Mouse (Mus musculus) heart, postnatal 25 days (tissue): ENCODE measurements around the gene Mars. TPM values are rescaled to one million over a fixed set of nuclear protein-coding genes. Genes with fewer than 3 reads are reported as not detected.

Source experiments
- DNase-seq: peaks from one replicate; pipeline ENCODE4 v3.0.0; 2022; ENCODE audit warnings: low spot score
- intact Hi-C: fragments of 180-260 bp; cut with DNase I; formaldehyde crosslinking; loops from one replicate; pipeline ENCODE4 v1.15.1; 2025
- total RNA-seq, 2 experiments: library from RNA; stranded (reverse); gene quantifications; 2 replicates each; pipeline ENCODE4 v1.2.3; 2021

Gene Mars
- total RNA-seq, 2 experiments from 2014 or later, result 37.9 to 38.9 TPM

DNA sequence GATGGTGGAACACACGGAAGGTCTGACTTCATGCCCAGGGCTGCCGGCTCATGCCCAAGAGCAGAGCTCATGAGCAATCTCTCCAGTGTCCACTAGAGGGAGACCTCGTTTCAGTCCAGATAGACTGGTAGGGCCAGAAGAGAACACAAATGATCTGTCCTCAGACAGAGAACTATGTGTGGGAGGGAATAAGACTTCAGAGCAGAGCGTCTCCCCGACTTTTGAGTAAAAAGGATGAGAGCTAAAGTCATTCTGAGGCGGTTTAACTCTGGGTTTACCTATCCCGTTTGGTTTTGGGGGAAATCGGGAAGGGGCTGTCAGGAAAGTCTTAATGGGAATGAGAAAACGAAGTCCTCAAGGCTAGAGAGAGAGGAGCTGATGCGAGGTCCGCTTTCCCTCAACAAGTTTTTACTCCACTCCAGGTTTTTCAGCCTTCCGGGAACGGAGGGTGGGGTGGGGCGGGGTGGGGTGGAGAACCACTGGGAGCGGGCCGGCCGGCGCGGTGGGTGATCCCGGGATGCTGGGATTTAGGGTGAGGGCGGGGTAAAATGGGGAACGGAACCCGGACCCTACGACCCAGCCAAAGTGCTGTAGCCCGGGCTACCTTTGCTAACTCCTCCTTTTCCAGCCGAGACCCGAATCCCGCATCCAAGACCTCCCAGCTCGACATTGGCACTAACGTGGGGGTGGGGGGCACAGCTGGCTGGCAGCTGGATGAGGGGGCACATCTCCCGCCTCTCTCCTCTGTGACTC is 27.5 kb upstream of the Mars start:
- intact Hi-C loops, result no loop called here
- DNase-seq, result peak; percentile 66

DNA sequence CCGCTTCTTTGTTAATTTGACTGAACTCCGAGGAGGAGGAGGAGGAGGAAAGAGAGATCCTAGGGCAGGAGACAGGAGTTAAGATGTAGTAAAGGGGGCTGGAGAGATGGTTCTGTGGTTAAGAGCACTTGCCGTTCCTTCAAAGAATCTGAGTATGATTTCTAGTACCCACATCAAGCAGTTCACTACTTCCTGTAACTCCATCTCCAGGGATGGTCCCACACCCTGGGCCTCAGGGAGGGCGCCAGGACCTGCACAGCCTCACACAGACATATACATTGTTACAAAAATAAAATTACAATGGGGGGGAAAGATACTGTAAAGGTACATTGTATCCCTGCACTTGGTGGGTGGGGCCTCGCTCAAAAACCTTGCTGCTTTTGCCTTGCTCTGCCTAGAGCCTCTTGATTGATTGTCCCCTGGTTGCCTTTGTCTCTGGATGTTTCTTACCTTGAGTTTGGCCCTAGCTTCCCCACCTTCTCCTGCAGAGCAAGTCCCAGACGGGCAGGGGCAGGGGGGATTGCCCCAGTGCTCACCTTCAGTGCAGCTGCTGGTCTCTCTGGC is 26.0 kb upstream of the Mars start:
- no peak for DNase-seq
- intact Hi-C loops, result no loop called here

DNA sequence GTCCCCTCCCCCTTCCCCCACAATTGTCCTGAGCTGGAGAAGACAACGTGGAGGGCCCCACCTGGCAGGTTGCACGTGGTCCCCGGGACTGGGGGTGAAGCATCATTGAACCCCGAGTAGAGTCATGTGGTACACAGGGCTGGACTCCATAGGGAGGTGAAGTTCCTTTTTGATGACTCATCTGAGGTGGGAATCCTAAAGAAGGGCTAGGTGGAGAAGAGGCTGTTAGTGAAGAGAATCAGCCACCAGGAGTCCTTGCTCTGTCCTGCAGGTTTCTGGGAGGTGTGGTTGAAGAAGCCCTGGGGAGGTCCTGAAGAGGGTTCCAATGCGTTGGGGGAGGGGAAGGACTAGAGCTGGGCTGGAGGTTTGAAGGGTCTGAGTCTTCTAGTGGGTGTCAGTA is 25.4 kb upstream of the Mars start:
- DNase-seq, result no peak
- intact Hi-C loops, result no loop called here

DNA sequence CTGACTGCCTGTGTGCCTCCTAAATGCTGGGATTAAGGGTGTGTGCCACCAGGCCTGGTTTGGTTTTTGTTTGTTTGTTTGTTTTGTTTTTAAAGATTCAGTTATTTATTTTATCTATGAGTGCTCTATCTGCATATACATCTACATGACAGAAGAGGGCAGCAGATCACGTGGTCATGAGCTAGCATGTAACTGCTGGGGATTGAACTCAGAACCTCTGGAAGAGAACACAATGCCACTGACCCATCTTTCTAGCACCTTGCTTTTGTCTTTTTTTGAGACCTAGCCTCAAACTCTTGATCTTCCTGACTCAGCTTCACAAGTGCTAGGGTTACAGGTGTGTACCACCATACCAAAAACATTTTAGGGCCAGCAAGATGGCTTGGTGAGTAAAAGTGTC is 23.7 kb upstream of the Mars start:
- no peak for DNase-seq
- intact Hi-C loops, result no loop called here

DNA sequence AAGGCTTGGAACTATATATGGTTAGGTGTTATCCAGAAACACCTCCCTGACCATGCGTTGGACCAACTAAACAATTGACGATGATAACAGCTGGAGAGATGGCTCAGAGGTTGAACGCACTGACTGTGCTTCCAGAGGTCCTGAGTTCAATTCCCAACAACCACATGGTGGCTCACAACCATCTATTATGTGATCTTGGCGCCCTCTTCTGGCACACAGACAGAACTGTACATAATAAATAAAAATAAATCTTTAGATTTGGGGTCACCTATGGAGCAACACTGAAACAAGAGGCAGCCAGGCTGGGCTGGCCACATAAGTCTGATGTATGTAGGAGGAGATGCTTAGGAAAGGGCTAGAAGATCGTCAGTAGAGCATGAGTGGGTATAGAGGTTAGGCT is 21.6 kb upstream of the Mars start:
- intact Hi-C loops, result no loop called here
- DNase-seq, result no peak

DNA sequence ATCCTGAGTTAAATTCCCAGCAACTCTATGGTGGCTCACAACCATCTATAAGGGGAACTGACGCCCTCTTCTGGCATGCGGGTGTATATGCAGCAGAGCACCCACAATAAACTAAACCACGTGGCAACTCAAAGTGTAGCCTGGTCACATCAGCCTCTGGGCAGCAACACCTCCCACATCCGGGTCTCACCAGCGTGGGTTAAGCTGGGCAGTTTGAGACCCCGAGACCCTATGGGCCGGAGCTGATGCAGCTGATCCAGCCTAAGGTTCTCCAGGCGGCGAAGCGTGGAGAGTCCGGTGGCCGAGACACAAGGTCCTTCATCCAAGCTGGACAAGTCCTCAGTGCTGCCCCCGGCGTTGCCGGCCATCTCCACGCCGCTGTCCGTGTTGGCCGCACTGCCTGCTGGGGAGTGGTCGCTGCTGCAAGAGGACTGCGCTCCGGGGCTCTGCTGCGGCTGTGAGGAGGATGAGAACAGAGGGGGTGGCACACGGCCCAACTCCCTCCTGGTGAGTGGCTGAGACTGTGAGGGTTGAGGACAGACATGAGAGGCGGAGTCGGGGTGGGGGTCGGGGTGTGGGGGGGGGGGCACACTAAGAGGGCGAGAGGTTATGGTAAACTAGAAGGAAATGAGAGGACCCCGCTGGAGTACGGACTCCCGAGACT is 20.8 kb upstream of the Mars start:
- DNase-seq, result no peak
- intact Hi-C loops, result no loop called here

DNA sequence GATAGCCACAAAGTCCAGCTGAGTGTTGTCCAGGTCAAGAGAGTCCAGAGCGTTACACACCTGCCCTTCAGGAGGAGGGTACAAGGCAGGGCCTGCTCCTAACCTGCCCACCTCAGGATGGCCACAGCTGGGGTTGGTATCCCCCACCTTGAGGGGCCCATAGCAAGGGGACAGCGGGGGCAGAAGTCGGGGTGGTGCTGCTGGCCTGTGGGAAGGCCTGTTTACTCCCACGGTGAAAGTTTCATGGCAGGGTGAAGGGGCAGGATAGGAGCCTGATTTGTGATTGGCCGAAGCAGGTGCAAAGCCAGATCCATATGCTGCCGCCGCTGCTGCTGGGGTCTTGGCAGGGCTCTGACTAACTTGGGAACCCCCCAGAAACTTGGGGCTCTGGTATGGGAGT is 18.6 kb upstream of the Mars start:
- no peak for DNase-seq
- intact Hi-C loops, result no loop called here

DNA sequence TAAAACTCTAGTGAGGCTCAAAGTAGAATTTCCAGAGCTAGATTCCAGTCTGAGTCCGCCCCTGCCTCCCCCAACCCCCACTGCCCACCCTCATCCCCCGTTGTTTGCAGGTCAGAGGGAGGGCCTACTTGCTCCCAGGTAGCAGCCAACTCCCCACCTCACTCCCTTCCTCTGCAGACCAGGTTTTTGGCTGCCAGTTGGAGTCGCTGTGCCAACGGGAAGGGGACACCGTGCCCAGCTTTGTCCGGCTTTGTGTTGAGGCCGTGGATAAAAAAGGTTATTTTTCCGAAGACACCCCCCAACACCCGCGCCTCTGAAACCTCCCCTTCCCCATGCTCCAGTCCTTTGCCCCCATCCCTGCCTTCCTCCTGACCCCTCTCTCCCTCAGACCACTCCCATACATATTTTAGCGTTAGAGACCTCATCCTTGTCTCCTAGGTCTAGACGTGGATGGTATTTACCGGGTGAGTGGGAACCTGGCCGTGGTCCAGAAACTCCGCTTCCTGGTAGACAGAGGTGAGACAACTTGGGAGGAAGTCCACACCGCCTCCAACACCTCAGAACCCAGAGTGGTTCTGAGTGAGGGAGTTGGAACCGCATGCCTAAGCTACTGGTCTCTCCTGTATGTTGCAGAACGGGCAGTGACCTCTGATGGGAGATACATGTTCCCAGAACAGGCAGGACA is 16.0 kb upstream of the Mars start:
- intact Hi-C loops, result no loop called here
- DNase-seq, result no peak

DNA sequence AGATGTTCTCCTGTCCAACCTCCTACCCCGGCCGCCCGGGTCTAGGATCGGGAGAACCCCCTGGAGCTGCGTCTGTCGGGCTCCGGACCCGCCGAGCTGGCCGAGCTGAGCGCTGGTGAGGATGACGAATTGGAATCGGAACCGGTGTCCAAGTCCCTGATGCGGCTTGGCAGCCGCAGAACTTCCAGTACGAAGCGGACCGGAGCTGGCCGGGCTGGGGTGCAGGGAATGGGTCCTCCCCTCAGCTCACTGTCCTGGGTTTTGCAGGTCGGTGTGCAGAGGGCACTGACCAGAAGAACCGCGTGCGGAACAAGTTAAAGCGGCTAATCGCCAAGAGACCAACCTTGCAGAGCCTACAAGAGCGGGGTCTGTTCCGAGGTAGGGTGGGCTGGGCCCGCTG is 15.2 kb upstream of the Mars start:
- intact Hi-C loops, result no loop called here
- DNase-seq, result no peak

DNA sequence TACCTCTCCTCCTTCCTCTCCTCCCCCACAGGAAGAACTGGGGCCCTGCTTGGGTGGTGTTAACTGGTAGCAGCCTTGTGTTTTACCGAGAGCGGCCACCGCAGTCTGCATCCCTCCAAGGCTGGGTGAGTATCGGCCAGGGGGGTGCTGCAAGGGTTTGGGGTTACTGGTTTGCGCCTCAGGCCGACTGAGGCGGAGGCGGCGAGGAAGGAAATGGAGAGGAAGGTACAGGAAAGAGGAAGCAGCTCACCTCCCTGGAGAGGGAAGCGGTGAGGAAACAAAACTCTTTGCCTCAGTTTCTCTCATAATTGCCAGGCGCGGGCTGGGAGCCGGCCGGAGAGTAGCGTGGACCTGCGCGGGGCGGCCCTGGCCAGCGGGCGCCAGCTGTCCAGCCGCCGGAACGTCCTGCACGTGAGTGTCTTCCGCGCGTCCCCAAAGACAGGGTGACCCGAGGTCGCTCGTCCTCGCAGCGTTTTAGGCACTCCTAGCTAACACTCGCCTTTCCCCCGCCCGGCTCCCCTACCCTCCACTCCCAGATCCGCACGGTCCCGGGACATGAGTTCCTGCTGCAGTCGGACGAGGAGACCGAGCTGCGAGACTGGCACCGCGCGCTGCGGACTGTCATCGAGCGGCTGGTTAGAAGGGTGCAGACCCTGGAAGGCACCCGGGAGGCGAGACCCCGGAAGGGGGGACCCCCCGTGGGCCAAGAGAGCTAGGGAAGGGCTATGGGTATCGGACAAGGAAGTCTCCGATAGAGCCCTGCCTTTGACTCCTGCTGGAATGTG is 14.6 kb upstream of the Mars start:
- DNase-seq, result no peak
- intact Hi-C loops, result no loop called here

DNA sequence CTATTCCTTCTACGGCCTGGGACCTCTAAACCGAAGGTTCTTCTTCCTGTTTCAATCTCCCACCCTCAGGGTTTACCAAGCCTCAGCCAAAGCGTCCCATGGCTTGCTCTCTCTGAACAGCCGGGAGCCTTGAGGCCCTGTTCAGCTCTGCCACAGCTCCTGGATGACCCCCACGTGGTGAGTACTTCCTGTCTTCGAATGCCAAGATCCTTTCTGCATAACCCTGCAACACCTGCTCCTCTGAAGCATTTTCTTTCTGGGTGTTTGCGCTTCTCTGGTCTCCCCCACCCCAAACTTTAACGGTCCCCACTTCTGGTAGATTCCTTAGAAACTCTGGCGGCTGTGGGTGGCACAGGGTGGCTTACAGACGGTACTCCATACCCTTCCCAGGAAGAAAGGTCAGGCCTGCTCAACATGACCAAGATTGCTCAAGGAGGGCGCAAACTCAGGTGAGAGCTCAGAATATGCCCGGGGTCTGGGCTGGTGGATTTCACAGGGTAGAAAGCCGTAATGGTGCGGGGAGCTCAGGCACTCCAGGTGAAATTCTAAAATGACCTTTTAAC is 13.9 kb upstream of the Mars start:
- intact Hi-C loops, result no loop called here
- no peak for DNase-seq

DNA sequence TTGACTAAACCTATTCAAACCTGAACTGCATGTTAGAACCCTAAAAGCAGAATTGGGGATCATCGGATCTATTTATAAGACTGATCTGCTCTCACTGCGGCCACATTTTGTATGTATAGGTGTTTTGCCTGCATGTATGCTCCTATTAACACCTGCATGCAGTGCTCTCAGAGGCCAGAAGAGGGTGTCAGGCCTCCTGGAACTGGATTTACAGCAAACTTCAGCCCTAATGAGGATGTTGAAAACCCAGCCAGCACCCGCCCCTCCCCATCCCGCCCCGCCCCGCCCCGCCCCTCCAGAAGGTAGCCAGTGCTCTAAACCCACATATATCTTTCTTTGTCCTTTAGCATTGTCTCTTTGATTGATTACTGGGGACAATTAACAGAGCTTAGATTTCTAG is 12.9 kb upstream of the Mars start:
- intact Hi-C loops, result no loop called here
- no peak for DNase-seq

DNA sequence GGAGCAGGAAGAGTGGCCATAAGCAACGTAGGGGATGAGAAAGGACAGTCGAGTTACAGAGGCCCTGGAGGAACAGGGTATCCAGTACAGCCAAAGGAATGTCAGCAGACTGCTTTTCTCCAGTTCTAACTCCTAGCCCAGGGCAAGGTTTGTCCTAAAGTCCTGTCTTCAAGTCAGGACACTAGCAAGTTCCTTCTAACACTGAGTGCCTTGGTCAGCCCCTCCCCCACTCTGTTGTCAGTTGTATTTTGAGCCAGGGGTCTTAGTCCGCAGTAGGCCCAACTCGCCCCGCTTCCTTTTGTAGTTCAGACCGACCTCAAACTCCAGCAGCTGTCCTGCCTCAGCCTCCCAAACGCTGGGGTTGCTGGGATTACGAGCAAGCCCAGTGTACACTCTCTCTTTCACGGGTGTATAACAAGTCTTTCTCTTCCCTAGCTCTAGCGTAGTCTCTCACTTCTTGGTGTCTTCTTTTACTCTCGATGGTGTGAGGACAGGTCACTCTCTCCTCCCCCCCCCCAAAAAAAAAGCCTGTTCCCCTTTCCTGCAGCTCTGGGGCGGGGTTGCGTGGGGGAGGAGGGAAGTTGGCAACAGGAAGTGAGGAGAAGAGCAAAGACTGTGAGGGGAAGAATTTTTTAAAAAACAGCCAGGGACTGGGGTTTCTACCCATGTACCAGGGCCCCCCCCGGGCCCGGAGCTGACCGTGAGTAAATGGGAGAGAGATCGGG is 11.7 kb upstream of the Mars start:
- no peak for DNase-seq
- intact Hi-C loops, result no loop called here

DNA sequence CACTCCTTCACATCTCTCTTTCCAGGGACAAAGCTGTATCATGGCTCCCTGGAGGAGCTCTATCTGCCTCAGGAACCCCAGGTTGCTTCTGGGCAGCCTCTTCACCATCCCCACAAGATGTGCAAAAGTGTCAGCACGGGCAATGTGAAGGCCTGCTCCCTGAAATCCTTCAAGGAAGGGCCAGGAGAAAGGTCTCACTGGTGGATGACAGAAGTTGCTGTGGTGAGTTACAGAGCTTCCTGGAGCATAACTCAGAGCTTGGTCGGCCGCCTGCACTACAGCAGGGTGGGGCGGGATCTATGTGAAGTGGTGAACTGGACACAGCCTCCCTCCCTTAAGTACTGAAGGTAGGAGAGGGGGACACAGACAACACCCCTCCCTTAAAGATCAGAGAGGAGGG is 11.1 kb upstream of the Mars start:
- intact Hi-C loops, result no loop called here
- DNase-seq, result no peak

DNA sequence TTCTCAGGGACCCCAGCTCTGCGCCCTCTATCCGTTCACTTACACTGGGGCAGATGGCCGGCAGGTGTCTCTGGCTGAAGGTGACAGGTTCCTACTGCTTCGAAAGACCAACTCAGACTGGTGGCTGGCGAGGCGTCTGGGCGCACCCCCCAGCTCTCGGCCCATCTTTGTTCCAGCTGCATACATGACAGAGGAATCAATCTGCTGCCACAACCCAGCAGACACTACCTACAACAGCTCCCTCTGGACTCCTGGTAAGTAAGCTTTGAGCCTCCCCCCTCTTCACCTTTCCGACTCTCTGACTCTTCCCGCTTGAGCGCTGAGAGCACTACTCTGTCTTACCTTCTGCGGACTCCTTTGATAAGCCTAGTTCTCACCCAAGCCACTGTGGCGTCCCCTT is 10.6 kb upstream of the Mars start:
- DNase-seq, result no peak

DNA sequence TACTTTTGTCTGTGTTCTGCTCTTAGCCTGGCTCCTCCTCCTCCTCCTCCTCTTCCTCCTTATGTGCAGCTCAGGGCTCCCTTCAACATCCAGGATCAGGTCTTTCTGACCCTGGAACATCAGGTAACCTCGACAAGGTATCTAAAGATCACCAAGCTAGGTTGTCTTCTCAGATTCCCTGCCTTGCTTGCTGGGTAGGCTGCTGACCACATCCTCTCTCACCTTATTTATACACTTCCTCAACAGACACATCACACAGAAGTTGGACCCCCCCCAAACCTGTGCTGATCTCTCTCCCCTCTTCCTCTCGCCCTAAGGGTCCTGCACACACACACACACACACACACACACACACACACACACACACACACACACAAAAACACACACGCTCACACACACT is 10.0 kb upstream of the Mars start, which contains the start of gene Arhgap9:
Gene Arhgap9, plus strand, starts transcription at position 344 of the 400 bp plus-strand sequence.
- no peak for DNase-seq
- intact Hi-C loops, result no loop called here

More for the DNA sequence above, 10.6 kb upstream of the Mars start:
- intact Hi-C loops, result no loop called here

DNA sequence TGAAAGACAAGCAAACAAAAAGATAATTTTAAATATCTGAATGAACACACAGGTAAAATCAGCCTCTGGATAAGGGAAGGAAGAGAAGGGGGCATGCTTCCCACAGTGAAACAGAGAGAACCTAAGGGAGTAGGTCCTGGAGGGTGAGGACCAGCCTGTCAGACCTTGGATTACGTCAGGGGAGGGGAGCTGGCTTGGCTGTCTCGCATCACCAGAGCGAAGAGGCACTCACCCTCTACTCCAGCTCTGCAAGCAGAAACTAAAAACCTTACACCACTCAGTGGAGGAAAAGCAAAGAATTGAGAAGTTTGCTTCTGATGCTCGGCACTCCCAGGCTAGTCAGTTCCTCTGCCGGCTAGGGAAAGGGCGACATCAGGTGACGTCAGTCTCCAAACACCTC is 8.4 kb upstream of the Mars start:
- DNase-seq, result no peak
- intact Hi-C loops, result no loop called here

DNA sequence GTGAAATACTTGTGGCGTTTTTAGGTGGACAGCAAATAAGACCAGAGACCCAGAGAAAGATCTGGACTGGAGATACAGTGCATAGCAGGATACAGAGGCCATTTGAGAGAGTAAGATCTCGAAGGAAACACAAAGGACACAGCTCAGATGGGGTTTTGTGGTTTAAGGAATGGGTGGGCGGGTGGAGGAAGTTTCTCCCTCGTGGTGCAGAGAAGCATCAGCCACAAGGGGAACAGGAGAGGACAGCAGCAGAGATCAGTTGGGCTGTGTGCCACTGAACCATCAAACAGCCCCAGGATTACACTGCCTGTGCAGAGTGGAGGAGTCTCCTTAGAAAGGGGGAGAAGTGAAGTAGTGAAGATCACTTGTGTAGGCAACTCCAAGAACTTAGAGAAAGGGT is 6.4 kb upstream of the Mars start:
- no peak for DNase-seq
- intact Hi-C loops, result no loop called here

DNA sequence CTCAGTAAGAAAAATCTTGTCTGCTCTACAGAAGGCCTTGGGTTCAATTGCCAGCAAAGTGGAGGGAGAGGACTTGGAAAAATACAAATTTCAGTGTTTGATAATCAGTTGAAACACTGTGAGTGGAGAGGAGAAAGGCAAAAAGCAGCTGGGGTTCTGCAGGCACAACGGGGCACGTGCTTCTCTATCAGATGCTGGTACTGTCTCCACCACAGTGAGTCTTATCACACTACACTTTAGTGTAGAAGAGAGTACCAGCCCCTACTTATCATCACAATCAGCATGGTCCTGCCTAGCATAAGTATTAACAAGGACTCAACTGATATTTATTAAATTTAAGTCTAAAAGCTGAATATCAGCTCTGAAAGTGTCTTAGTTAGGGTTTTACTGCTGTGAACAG is 5.7 kb upstream of the Mars start:
- intact Hi-C loops, result no loop called here
- DNase-seq, result no peak
